Mouse (Mus musculus): Measurements from ENCODE around the gene 4930544D05Rik.

4930544D05Rik gene

DNA sequence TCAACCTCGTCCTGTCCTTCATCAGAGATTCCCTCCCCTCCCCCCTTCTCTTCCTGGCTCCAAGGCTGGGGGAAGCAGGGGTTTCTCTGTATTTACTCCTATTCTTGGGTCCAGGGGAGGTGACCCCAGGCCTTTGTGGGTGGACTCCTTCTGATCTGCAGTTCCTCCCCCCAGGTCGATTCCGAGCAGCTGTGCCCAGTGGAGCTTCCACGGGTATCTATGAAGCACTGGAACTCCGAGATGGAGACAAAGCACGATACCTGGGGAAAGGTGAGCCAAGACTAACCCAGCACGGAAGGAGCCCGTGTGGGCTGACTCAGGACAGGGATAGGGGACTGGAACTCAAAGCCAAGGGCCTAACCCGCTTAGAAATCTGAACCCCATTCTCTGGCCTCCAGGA, 42.3 kb downstream of the 4930544D05Rik start:
- DNase-seq = no peak

DNA sequence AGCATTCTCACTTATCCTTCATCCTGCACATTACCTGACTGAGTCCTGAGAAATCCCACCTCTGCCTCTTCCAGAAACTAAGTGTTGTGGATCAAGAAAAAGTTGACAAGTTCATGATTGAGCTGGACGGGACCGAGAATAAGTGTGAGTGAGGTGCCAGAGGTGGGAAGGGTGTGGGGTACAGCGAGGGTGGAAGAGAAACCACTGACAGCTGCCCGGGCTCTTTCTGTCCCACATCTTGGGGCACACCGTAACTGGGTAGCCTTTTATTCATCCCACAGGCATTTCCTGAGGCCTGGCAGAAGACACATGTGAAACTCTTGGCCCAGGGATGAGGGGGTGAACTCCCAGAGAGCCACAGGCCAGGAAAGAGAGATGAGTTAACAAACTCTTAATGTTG, 42.9 kb downstream of the 4930544D05Rik start:
- DNase-seq = no peak

DNA sequence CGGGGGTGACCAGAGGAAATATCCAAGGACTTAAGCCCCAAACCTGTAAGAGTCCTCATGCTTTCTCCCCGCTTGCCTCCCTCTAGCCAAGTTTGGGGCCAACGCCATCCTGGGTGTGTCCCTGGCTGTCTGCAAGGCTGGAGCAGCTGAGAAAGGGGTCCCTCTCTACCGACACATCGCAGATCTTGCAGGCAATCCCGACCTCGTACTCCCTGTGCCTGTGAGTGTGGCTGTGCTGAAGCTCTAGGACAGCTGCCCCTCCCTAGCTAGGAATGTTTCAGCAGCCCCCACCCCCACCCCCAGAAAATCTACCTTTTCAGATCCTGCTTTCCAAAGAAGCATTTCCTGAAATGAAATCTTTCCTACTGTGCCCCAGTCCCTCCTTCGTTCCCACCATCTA, 43.3 kb downstream of the 4930544D05Rik start:
- no peak for DNase-seq

DNA sequence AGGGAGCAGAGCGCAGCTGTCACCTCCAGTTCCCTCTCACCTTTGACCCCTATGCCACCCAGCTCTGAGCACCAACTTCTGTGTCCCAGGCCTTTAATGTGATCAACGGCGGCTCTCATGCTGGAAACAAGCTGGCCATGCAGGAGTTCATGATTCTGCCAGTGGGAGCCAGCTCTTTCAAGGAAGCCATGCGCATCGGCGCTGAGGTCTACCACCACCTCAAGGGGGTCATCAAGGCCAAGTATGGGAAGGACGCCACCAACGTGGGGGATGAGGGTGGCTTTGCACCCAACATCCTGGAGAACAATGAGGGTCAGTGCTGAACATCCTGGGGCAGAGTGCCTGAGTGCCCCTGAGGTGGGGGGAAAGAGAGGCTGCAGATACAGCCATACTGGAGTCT, 44.9 kb downstream of the 4930544D05Rik start:
- DNase-seq = no peak

DNA sequence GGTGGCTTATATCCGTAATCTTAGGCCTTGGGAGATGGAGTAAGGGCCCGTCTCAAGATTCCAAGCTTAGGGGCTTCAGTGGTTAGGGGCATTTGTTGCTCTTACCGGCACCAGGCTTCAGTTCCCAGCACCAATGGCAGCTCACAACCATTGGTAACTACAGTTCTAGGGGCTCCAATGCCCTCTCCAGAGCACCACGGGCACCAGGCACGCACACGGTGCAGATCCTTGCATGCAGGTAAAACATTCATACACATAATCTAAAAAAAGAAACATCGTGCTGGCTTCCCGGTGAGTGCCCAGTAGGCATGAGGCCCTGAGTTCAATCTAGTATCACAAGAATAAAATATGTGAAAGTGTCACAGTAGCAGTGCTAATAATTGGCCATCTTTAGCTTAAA, 47.5 kb downstream of the 4930544D05Rik start:
- no peak for DNase-seq

DNA sequence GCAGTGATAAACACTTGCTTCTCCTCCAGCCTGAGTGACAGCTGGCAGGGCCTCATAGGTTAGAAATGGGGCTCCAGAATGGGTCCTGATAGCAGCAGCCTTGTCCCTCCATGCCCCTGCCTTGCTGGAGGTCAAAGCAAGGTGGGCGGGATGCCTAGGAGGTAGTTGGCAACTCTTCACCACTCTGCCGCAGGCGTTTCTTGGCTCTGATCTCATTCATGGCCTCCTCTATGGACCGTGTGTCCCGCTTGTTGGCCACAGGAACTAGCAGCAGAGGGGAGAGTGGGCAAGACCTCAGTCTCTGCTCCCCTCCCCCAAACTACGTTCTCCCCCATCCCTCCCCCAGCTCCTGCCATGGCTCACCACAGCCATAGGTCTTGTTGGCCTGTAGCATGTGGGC, 48.3 kb downstream of the 4930544D05Rik start:
- DNase-seq = no peak

DNA sequence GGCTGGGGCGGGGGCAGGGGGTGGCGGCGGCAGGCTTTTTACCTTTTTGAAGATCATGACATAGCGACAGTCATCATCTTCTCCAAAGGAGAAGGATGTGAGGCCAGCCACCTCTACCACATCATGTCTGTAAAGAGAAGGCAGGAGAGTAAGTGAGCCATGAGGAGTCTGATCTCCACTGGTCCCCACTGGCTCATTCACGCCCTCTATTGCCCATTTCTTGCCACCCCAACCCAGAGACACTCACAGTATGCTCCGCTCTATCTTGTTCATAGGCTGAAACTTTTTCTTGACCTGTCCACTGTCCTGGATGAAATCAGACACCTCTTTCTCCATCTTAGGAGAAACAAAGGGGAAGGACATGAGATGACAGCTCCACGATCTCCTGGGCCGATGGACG, 49.1 kb downstream of the 4930544D05Rik start:
- DNase-seq = no peak
